Mouse (Mus musculus): ENCODE results near the gene Scin.

DNA sequence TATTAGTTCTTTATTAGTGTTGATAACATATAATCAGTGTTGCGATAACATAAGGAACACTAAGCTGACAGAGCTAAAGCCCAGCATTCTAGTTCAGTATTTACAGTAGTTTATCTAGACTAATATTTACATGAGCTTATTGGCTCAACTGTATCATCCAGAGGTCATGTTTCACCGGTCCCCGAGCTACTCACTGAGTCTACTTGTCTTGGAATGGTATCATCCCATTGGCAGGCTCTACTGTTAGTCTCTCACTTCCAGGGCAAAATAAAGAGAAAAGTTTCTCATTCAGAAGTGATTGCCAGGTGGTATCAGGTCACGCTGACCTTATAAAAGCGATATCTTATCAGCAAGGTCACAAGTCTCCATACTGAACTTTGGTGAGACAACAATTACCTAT, 37.0 kb downstream of the Scin start:
- no peak for TF ChIP-seq CTCF (IDR thresholded peaks at IDR 0.05; ENCODE audit: control insufficient read depth, insufficient read depth, insufficient read length)
- TF ChIP-seq USF1 (IDR thresholded peaks at IDR 0.05; ENCODE audit: low read depth), result no peak
- TF ChIP-seq MAX (IDR thresholded peaks at IDR 0.05), result no peak
- no peak for TF ChIP-seq CEBPB (IDR thresholded peaks at IDR 0.05; ENCODE audit: low read depth)
- TF ChIP-seq MYOG (IDR thresholded peaks at IDR 0.05; ENCODE audit: control insufficient read depth, extremely low read depth, insufficient read length), result no peak
- no peak for TF ChIP-seq MYOD1 (IDR thresholded peaks at IDR 0.05; ENCODE audit: control insufficient read depth, insufficient read length, low read depth)
- no peak for TF ChIP-seq FOSL1 (IDR thresholded peaks at IDR 0.05; ENCODE audit: insufficient read depth, low read length, poor library complexity, severe bottlenecking)

Measured in C2C12 (cell line).